Mouse (Mus musculus) midbrain, embryonic 15.5 days (tissue): ENCODE data around the gene Mthfd2l. TPM values are rescaled to one million over a fixed set of nuclear protein-coding genes. Genes with fewer than 3 reads are reported as not detected.

Experiments used
- ATAC-seq: fragments of 200-750 bp; cut with Nextera tagmentation; replicated peaks from 2 replicates; pipeline ENCODE4 v1.8.0; 2017; ENCODE audit warnings: moderate TSS enrichment
- H3K27ac ChIP-seq: fragments of 300-500 bp; sonication (generic); 2 replicates; pipeline ENCODE4 v1.5.1; 2015; ENCODE audit warnings: mild to moderate bottlenecking, inconsistent platforms
- H3K27me3 ChIP-seq: fragments of 300-500 bp; sonication (generic); replicated peaks from 2 replicates; pipeline ENCODE4 v1.6.1; 2015; ENCODE audit warnings: inconsistent platforms
- H3K36me3 ChIP-seq: fragments of 300-500 bp; sonication (generic); replicated peaks from 2 replicates; pipeline ENCODE4 v1.6.1; 2015; ENCODE audit warnings: inconsistent platforms
- H3K4me1 ChIP-seq: fragments of 300-500 bp; sonication (generic); 2 replicates; pipeline ENCODE4 v1.6.1; 2015; ENCODE audit warnings: inconsistent platforms
- H3K4me2 ChIP-seq: fragments of 300-500 bp; sonication (generic); 2 replicates; pipeline ENCODE4 v1.6.1; 2015; ENCODE audit warnings: inconsistent platforms, mild to moderate bottlenecking, moderate library complexity
- H3K4me3 ChIP-seq: fragments of 300-500 bp; sonication (generic); 2 replicates; pipeline ENCODE4 v1.5.1; 2015; ENCODE audit warnings: mild to moderate bottlenecking, inconsistent platforms
- H3K9ac ChIP-seq: fragments of 300-500 bp; sonication (generic); 2 replicates; pipeline ENCODE4 v1.6.1; 2015; ENCODE audit warnings: mild to moderate bottlenecking, inconsistent platforms
- H3K9me3 ChIP-seq: fragments of 300-500 bp; sonication (generic); 2 replicates; pipeline ENCODE4 v1.6.1; 2016; ENCODE audit warnings: inconsistent platforms
- WGBS: fragments of 180-500 bp; shearing (Covaris S2); methylation state at CpG from one replicate; pipeline ENCODE4 v1.1.7; 2015; ENCODE audit warnings: mixed read lengths; 5-methylcytosine and 5-hydroxymethylcytosine counted together
- polyA plus RNA-seq: library from polyadenylated mRNA; unstranded; fragments of >200 nt; fragmentation: Nextera tagmentation; extraction: Ambion mirVana; gene quantifications from 2 replicates; pipeline ENCODE4 v1.2.1, GENCODE M21; 2015

Mthfd2l gene
- polyA plus RNA-seq, 1 experiment from 2014 or later: 59.7 TPM

DNA sequence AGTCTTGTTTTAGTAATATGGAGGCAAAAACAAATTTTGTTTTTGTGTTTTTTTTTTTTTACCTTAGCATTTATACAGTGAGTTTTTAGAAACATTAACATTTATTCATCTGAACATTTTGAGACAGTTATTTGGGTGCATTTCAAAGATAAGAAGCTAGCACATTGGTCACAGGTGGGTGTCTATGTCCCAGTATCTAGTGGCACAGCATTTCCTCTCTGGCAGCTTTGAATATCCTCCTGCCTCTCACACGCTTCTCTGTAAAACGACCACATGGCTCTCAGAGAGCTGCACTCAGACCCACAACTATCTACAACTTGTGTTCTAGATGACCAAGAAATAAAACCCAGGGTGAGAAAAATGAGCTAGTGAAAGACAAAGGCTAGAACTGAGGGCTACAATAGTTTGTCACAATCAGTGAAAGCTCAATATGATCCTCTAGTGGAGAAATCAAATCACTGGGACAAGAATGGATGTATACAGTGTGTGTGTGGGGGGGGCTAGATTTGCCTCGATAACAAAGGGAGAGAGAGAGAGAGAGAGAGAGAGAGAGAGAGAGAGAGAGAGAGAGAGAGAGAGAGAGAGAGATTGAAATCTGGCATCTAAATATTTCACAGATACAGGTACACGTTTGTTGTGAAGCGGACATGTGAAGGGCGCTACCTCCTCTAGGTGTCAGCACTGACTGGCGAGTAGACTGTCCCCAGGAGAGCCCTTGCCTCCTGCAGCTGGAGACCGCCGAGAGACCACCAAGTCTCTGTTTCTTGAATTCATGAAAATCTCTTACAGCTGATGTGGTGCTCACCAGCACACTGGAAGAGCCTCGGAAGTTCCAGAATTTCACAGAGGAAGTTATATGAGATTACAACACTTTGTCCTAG lies 28.3 kb upstream of the Mthfd2l start:
- Histone ChIP-seq H3K4me2 (peak overlapping the region; percentile 93), H3K27me3 (peaks cover 6% of the 10 kb centered on the region; the same call in 1 of the 2 replicates), H3K4me1 (peaks cover 10% of the 10 kb centered on the region), H3K27ac (no peak overlapping the region), H3K9ac (0 out of 2 replicates have a peak overlapping the region, but pooled peaks have one; percentile 20), H3K9me3 (no peaks in the 10 kb centered on the region), H3K36me3 (no peaks in the 10 kb centered on the region), H3K4me3 (peak overlapping the region; percentile 39)
- ATAC-seq: peak; percentile 84; the same call in 1 of the 2 replicates
- 13% methylated on average over 10 of the region's 10 CpGs for WGBS

DNA sequence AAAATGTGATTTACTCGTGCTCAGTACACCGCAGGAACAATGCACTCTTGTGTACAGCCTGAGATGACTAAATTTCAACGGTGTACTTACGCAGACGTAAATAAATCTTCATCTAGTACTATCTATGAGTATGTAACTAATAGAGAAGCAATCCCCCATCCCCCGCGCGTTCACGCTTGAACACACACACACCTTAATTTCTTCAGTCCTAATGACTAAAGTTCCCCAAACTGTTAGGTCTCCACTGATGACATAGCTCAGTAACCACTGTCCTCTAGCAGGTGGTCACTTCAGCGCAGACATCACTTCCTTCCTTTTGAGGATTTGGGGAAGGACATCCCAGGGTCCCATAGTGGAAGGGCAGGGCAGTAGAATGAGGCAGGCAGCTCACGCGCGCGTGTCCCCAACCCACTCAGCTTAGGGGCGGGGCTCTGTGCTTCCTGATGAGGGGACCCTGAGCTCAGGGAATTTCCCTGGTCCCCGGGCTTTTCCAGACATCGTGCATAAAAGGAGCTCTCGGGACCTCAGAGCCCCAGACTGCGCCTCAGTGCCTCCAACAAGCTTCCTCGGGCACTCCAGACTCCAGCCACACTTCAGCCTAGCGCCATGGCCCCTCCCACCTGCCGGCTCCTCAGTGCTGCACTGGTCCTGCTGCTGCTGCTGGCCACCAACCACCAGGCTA lies 27.4 kb upstream of the Mthfd2l start, which contains the start of gene Cxcl2:
Gene Cxcl2, plus strand, starts transcription at position 533 of the 682 bp plus-strand sequence.
- Histone ChIP-seq H3K36me3 (no peaks in the 10 kb centered on the region), H3K27ac (no peak within 1 kb of the TSS), H3K4me1 (peaks cover 10% of the 10 kb centered on the region), H3K9me3 (no peaks in the 10 kb centered on the region), H3K4me2 (peak within 1 kb of the TSS; percentile 93), H3K27me3 (peaks cover 8% of the 10 kb centered on the region; the same call in 1 of the 2 replicates), H3K4me3 (peak within 1 kb of the TSS; percentile 39), H3K9ac (peak within 1 kb of the TSS; percentile 20; the same call in 1 of the 2 replicates)
- WGBS: 7% methylated on average over 22 of the region's 22 CpGs
- peak; percentile 69 for ATAC-seq

DNA sequence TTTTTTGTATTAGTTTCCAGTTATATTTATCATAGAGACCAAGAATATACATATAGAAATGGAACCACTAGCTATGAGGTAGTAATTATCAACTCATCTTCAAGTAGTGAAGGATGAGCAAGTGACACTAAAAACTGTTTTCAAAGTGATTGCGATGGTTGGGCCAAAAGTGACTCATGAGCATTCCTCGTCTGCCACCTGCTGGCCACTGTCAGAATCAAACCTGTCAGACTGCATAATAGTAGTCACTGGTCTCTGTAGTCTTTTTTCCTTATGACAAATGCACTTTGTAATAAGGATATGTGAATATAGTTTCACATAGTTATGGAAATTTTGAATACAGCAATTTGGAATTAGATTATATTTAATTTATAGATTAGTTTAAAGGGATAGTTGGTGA lies 21.9 kb upstream of the Mthfd2l start:
- Histone ChIP-seq H3K27ac (no peak overlapping the region), H3K9ac (no peak overlapping the region), H3K27me3 (peaks cover 8% of the 10 kb centered on the region; the same call in 1 of the 2 replicates), H3K4me3 (no peak overlapping the region), H3K36me3 (no peaks in the 10 kb centered on the region), H3K4me2 (no peak overlapping the region), H3K4me1 (no peaks in the 10 kb centered on the region), H3K9me3 (no peaks in the 10 kb centered on the region)
- 3% methylated on average over 2 of the region's 2 CpGs for WGBS
- peak; percentile 90 for ATAC-seq

DNA sequence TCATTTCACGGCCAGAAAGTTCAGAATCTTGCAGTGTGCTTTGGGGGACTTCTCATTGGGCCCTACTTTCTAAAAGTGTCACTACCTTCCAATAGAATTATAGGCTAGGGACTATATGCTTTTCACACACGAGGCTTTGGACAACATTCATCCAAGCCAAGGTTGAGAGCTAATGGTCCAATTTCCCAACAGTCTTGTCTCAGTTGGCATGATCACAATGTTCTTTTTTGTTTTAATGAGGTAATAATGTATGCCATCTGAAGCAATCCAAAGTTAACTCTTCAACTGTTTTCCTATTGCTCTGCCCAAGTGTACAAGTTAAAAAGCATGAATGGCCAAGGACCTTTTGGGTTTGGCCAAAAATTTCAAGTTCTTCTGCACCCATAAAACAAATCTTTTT lies 11.4 kb upstream of the Mthfd2l start:
- no peak overlapping the region for H3K4me2 ChIP-seq
- H3K36me3 ChIP-seq: no peaks in the 10 kb centered on the region
- H3K27ac ChIP-seq: no peak overlapping the region
- no peaks in the 10 kb centered on the region for H3K4me1 ChIP-seq
- no peaks in the 10 kb centered on the region for H3K27me3 ChIP-seq
- ATAC-seq: no peak
- no peak overlapping the region for H3K4me3 ChIP-seq
- H3K9me3 ChIP-seq: no peaks in the 10 kb centered on the region
- no peak overlapping the region for H3K9ac ChIP-seq
- 75% methylated on average over 2 of the region's 2 CpGs for WGBS

DNA sequence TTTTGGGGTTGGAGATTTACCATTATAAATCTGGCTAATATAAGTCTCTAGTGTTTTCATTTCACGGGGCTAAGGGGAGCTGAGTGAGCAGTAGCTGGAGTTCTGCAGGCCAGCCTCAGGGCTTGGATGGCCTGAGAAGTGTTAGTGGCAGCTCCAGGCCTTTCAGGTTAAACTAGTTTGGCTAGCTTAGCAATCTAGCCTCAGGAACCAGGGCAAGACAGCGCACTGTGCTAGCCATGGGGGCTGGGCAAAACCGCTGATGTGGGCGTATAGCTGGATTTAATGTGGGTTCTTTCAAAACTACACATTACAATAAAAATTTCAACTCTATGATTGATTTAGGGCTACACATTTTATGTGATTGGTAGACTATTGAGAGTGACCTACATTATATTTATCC lies 8.0 kb upstream of the Mthfd2l start:
- H3K27me3 ChIP-seq: no peaks in the 10 kb centered on the region
- no peaks in the 10 kb centered on the region for H3K4me1 ChIP-seq
- H3K9me3 ChIP-seq: no peaks in the 10 kb centered on the region
- no peak overlapping the region for H3K27ac ChIP-seq
- H3K4me2 ChIP-seq: no peak overlapping the region
- no peak overlapping the region for H3K9ac ChIP-seq
- no peak for ATAC-seq
- H3K4me3 ChIP-seq: no peak overlapping the region
- H3K36me3 ChIP-seq: no peaks in the 10 kb centered on the region
- 88% methylated on average over 4 of the region's 4 CpGs for WGBS

DNA sequence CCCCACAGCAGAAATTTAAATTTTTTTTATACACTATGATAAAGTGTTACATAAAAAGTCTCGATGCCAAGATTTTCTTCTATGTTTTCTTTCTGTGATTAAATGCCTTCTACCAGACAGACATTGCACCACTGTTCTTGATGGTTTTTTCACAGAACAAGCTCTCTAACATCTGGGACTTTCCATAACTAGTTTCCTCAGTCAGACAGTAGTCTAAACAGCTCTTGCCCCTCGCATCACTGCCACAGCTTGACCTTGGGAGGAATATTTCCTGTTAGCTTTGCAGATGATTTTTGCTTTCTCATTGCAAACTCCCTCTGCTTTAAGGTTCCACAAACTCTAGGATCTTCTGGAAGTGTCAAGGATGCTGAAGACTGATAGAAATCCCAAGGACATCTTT lies 371 bp upstream of the Mthfd2l start:
- peak; percentile 3 for ATAC-seq
- Histone ChIP-seq H3K27ac (peak overlapping the region; percentile 99), H3K4me3 (peak overlapping the region; percentile 61), H3K4me2 (peak overlapping the region; percentile 70), H3K36me3 (no peaks in the 10 kb centered on the region), H3K27me3 (no peaks in the 10 kb centered on the region), H3K4me1 (peaks cover 17% of the 10 kb centered on the region), H3K9ac (peak overlapping the region; percentile 85), H3K9me3 (no peaks in the 10 kb centered on the region)
- 40% methylated on average over 2 of the region's 2 CpGs for WGBS

DNA sequence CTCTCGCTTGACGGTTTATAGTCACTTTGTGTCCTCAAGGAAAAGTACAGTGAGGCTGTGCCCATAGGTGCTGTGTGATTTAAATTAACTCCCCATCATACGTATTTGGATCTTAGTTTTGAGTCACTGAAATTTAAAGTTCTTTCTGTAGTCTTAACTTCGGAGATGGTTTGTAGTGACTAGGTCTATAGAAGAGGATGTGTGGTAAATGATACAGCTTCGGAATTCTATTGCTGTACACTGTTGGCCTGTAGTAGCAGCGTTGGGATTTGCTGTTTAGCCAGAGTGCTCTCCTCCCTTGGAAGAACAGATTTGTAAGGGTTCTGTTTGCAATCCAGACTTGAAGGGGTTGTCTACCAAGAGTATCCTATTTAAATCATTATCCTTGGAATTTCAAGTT lies 994 bp downstream of the Mthfd2l start:
- Histone ChIP-seq H3K9me3 (no peaks in the 10 kb centered on the region), H3K27ac (peak overlapping the region; percentile 99), H3K27me3 (no peaks in the 10 kb centered on the region), H3K36me3 (0 out of 2 replicates have a peak, but pooled peaks cover 2% of the 10 kb centered on the region), H3K9ac (peak overlapping the region; percentile 85), H3K4me1 (peaks cover 17% of the 10 kb centered on the region), H3K4me3 (peak overlapping the region; percentile 61), H3K4me2 (peak overlapping the region; percentile 70)
- 4% methylated on average over 6 of the region's 6 CpGs for WGBS
- ATAC-seq: peak; percentile 50; the same call in 1 of the 2 replicates

DNA sequence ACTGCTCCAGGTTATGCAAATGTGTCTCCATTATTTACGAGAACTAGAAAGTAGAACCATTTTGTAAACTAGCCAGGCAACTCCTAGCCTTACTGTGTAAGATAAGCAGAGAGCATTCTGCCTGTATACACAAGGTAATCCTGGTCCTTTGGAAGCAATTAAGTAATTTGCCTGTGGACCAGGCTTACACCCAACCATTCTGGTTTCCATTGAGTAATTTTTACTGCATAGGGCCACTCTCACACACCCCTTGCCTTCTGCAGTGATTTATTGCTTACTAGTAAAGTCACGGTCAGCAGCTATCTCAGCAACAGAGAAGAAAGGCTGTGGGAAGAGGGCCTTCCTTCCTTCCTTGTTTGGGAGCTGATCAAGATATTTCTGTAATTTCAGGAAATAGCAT lies 5.8 kb downstream of the Mthfd2l start:
- WGBS: 90% methylated on average over 2 of the region's 2 CpGs
- peaks cover 13% of the 10 kb centered on the region for H3K4me1 ChIP-seq
- H3K27ac ChIP-seq: no peak overlapping the region
- 0 out of 2 replicates have a peak, but pooled peaks cover 2% of the 10 kb centered on the region for H3K36me3 ChIP-seq
- no peaks in the 10 kb centered on the region for H3K9me3 ChIP-seq
- ATAC-seq: no peak
- no peaks in the 10 kb centered on the region for H3K27me3 ChIP-seq
- H3K4me3 ChIP-seq: no peak overlapping the region
- H3K4me2 ChIP-seq: no peak overlapping the region
- no peak overlapping the region for H3K9ac ChIP-seq

DNA sequence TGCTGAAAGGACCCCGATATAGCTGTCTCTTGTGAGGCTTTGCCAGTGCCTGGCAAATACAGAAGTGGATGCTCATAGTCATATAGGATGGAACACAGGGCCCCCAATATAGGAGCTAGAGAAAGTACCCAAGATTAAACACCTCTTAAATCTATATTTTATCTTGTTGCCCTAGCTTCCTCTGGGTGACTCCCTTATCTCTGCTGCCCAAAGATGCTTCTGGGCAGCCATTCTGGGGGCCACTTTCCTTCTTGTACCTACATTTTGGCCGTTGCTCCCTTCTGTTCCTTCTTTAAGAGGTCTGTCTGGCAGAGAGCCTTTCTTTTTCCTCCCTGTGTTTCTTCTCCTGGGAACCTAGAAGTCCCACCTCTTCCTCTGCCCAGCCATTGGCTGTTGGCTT lies 14.5 kb downstream of the Mthfd2l start:
- Histone ChIP-seq H3K9me3 (no peaks in the 10 kb centered on the region), H3K9ac (no peak overlapping the region), H3K4me1 (no peaks in the 10 kb centered on the region), H3K4me3 (no peak overlapping the region), H3K27me3 (no peaks in the 10 kb centered on the region), H3K27ac (no peak overlapping the region), H3K36me3 (no peaks in the 10 kb centered on the region), H3K4me2 (no peak overlapping the region)
- WGBS: 90% methylated on average over 2 of the region's 2 CpGs
- ATAC-seq: no peak

DNA sequence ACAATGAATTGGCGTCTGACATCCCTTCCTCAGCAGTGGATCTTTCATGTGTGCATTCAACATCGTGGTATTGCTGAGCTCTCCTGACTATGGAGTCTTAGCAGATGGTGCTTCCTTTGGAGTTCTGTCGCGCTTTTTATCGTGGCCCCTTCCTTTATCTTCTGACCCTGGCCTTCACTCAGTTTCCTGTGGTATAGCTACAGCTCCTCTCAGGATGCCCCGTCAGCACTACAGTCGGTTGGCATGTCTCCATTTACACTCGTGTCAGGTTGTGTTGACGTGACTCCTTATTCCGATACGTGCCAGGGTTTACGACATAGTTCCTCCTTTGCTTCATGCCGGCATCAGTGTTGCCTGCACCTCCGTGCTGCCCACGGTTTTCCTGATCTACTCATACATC lies 18.6 kb downstream of the Mthfd2l start:
- no peaks in the 10 kb centered on the region for H3K9me3 ChIP-seq
- H3K9ac ChIP-seq: no peak overlapping the region
- H3K36me3 ChIP-seq: no peaks in the 10 kb centered on the region
- WGBS: 86% methylated on average over 15 of the region's 15 CpGs
- no peak overlapping the region for H3K4me3 ChIP-seq
- no peak overlapping the region for H3K4me2 ChIP-seq
- no peak for ATAC-seq
- no peak overlapping the region for H3K27ac ChIP-seq
- no peaks in the 10 kb centered on the region for H3K27me3 ChIP-seq
- no peaks in the 10 kb centered on the region for H3K4me1 ChIP-seq

DNA sequence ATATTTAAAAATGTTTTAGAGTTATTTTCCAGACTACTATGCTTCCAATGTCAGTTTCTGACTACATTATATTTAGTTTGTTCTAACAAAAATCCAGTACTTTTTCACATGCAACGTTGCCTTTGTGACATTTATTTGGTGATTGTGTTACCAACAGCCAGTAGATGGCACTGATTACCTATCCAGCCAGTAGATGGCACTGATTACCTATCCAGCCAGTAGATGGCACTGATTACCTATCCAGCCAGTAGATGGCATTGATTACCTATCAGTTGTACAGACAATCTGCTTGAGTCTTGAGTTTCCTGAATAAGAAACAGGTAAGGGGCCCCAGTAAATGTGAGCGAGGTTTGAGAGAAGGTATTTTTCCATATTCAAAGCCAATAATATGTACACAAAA lies 20.6 kb downstream of the Mthfd2l start:
- ATAC-seq: peak; percentile 93
- WGBS: 37% methylated on average over 2 of the region's 2 CpGs
- no peaks in the 10 kb centered on the region for H3K4me1 ChIP-seq

DNA sequence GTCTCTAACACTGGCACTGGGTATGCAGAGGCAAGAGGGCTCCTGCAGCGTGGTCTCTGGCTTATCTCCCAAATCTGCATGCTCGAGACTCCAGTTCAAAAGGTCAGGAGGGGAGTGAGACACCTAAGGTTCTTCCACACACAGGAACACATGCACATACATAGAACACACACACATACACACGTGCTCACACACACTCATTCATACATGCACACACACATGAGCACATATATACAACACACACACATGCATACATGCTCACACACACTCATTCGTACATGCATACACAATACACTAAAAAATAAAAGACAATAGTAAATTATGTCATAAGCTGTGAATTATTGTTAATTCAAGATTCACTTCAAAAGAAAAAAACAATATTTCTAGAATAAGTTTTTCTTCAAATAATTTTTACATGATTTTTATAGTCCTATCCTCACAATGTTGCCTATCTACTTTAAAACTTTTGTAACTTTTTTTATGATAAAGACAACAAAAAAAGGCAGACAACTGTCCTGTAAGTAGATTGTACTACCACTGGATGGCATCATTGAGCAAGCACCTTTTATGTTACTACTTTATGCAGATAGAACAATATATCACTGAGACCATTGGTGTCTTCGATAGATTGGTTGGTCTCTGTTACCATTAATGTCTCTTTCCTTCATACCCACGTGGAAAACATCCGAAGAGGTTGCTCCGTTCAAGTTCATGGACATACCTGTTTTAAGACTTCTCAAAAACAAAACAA lies 22.0 kb downstream of the Mthfd2l start:
- no peak for ATAC-seq
- WGBS: 89% methylated on average over 8 of the region's 8 CpGs
- H3K4me1 ChIP-seq: no peaks in the 10 kb centered on the region
- no peak overlapping the region for H3K4me2 ChIP-seq
- H3K27ac ChIP-seq: no peak overlapping the region
- no peaks in the 10 kb centered on the region for H3K9me3 ChIP-seq
- no peaks in the 10 kb centered on the region for H3K36me3 ChIP-seq
- H3K27me3 ChIP-seq: no peaks in the 10 kb centered on the region
- H3K9ac ChIP-seq: no peak overlapping the region
- no peak overlapping the region for H3K4me3 ChIP-seq

More for the DNA sequence above, 20.6 kb downstream of the Mthfd2l start:
- Histone ChIP-seq H3K4me3 (no peak overlapping the region), H3K27me3 (no peaks in the 10 kb centered on the region), H3K9ac (no peak overlapping the region), H3K4me2 (no peak overlapping the region), H3K36me3 (no peaks in the 10 kb centered on the region), H3K9me3 (no peaks in the 10 kb centered on the region), H3K27ac (no peak overlapping the region)
